ENCODE assay signal across 9 mouse cellular contexts in genomic region chr11:117790286-117790685, GRCm38 (mm10). TPM values are rescaled to one million over a fixed set of nuclear protein-coding genes. Genes with fewer than 3 reads are reported as not detected.
DNase-seq lines count a peak whose midpoint lies in the region; ATAC-seq and TF ChIP-seq lines count a peak whose summit lies in the region.
"Had no signal": no experiment of that assay in that cellular context is flagged by ENCODE, and none has a peak within 500 bp of the region (broad histone marks: within the 10 kb centered on the region; RNA-seq: fewer than 3 reads in every experiment).

No protein-coding gene starts in this region.

- H3K27ac ChIP-seq in intestine, embryonic 16.5 days (ENCODE audit: low read length): peak overlapping the region; percentile 90
- no peak overlapping the region for H3K27ac ChIP-seq in limb, embryonic 15.5 days
- no peak overlapping the region for H3K27ac ChIP-seq in midbrain, embryonic 15.5 days
- H3K27ac ChIP-seq in testis, adult 2 months (ENCODE audit: control insufficient read depth, insufficient read depth, low read depth, low read length): no peak overlapping the region

- no peaks in the 10 kb centered on the region for H3K36me3 ChIP-seq in intestine, embryonic 16.5 days (ENCODE audit: control insufficient read depth, insufficient read depth, low read length)
- H3K36me3 ChIP-seq in limb, embryonic 15.5 days: no peaks in the 10 kb centered on the region
- H3K36me3 ChIP-seq in midbrain, embryonic 15.5 days (replicated peaks): no peaks in the 10 kb centered on the region
- no peaks in the 10 kb centered on the region for H3K36me3 ChIP-seq in testis, adult 2 months (ENCODE audit: control insufficient read depth, insufficient read depth, low read length)

- H3K4me1 ChIP-seq in intestine, embryonic 16.5 days (ENCODE audit: control insufficient read depth, insufficient read depth, low read length): peaks cover 12% of the 10 kb centered on the region
- H3K4me1 ChIP-seq in limb, embryonic 15.5 days: peaks cover 24% of the 10 kb centered on the region
- no peaks in the 10 kb centered on the region for H3K4me1 ChIP-seq in midbrain, embryonic 15.5 days
- H3K4me1 ChIP-seq in testis, adult 2 months (ENCODE audit: control insufficient read depth, insufficient read depth, low read length): peaks cover 7% of the 10 kb centered on the region

- peak; percentile 92; the same call in 1 of the 2 replicates for TF ChIP-seq CTCF in testis, adult 2 months (IDR thresholded peaks at IDR 0.05; ENCODE audit: control insufficient read depth, insufficient read depth, insufficient replicate concordance, low read depth, low read length)

- peak; percentile 71 for ATAC-seq in intestine, embryonic 16.5 days
- ATAC-seq in limb, embryonic 15.5 days (ENCODE audit: insufficient number of reproducible peaks, low FRiP score, low TSS enrichment, low read depth): peak; percentile 21; the same call in 1 of the 2 replicates
- no peak for ATAC-seq in midbrain, embryonic 15.5 days (replicated peaks)

- peak overlapping the region; percentile 44 for H3K4me3 ChIP-seq in intestine, embryonic 16.5 days (ENCODE audit: low read length)
- H3K4me3 ChIP-seq in limb, embryonic 15.5 days: peak overlapping the region; percentile 19
- no peak overlapping the region for H3K4me3 ChIP-seq in midbrain, embryonic 15.5 days
- peak overlapping the region; percentile 55 for H3K4me3 ChIP-seq in testis, adult 2 months (ENCODE audit: control insufficient read depth, low read depth, low read length)

- TF ChIP-seq POLR2A in testis, adult 2 months (IDR thresholded peaks at IDR 0.05; ENCODE audit: control insufficient read depth, low read depth, low read length): no peak

- WGBS in intestine, embryonic 16.5 days: 7% methylated on average over 14 of the region's 14 CpGs
- WGBS in limb, embryonic 15.5 days: 4% methylated on average over 14 of the region's 14 CpGs
- WGBS in midbrain, embryonic 15.5 days: 4% methylated on average over 14 of the region's 14 CpGs

- intact Hi-C loops in heart, postnatal 25 days (cut with DNase I): loop anchor here (1.0 kb wide), 1 partner anchor 34 kb away; no protein-coding TSS in a partner anchor

- peak overlapping the region; percentile 68 for H3K4me2 ChIP-seq in intestine, embryonic 16.5 days (ENCODE audit: low read depth, low read length)
- H3K4me2 ChIP-seq in limb, embryonic 15.5 days: peak overlapping the region; percentile 44
- 0 out of 2 replicates have a peak overlapping the region, but pooled peaks have one; percentile 1 for H3K4me2 ChIP-seq in midbrain, embryonic 15.5 days

- H3K9me3 ChIP-seq in intestine, embryonic 16.5 days (ENCODE audit: control insufficient read depth, low read length): no peaks in the 10 kb centered on the region
- no peaks in the 10 kb centered on the region for H3K9me3 ChIP-seq in limb, embryonic 15.5 days
- H3K9me3 ChIP-seq in midbrain, embryonic 15.5 days: no peaks in the 10 kb centered on the region

- peak; percentile 96 for DNase-seq in heart, adult 11 months
- DNase-seq in heart, postnatal 25 days (ENCODE audit: low spot score): no peak
- DNase-seq in cerebellum, postnatal 25 days: peak; percentile 59 to 74
- peak; percentile 68 to 73 for DNase-seq in gastrocnemius, postnatal 4 days (ENCODE audit: low spot score in 2 of 2)

- H3K9ac ChIP-seq in intestine, embryonic 16.5 days (ENCODE audit: low read depth, low read length): peak overlapping the region; percentile 65
- H3K9ac ChIP-seq in limb, embryonic 15.5 days: no peak overlapping the region
- no peak overlapping the region for H3K9ac ChIP-seq in midbrain, embryonic 15.5 days

- no peaks in the 10 kb centered on the region for H3K27me3 ChIP-seq in intestine, embryonic 16.5 days (replicated peaks; ENCODE audit: control insufficient read depth, insufficient read depth, low read length)
- H3K27me3 ChIP-seq in limb, embryonic 15.5 days: 0 out of 2 replicates have a peak, but pooled peaks cover 3% of the 10 kb centered on the region
- H3K27me3 ChIP-seq in midbrain, embryonic 15.5 days (replicated peaks): peaks cover 19% of the 10 kb centered on the region
- no peaks in the 10 kb centered on the region for H3K27me3 ChIP-seq in testis, adult 2 months (ENCODE audit: control insufficient read depth, insufficient read depth, low read length)

RNA-seq across cellular contexts. Expression of gene 6030468B19Rik, which starts 7.2 kb away (rescaled TPM):
- not detected for total RNA-seq in heart, postnatal 25 days (2021)
- not detected for total RNA-seq in gastrocnemius, postnatal 4 days (2021)
- polyA plus RNA-seq in intestine, embryonic 16.5 days (2015; fragmentation: Nextera tagmentation; extraction: Ambion mirVana): 0.81 and 1.6 TPM in 2 replicates
- polyA plus RNA-seq in limb, embryonic 15.5 days (2015; fragmentation: Nextera tagmentation; extraction: Ambion mirVana): 0.55 TPM in 1 of 2 replicates, not detected in the other
- not detected in 2 replicates for polyA plus RNA-seq in midbrain, embryonic 15.5 days (2015; fragmentation: Nextera tagmentation; extraction: Ambion mirVana)
- not detected in 2 replicates for polyA plus RNA-seq in testis, adult 2 months (2012; rRNA removed)
- polyA plus RNA-seq: neural tube, embryonic 14.5 days had no signal

RNA-seq across cellular contexts. Expression of gene Tmc6, which starts 8.3 kb away (rescaled TPM):
- total RNA-seq in heart, postnatal 25 days (2021): 10 to 100 TPM; 14.4 to 18.8 TPM
- total RNA-seq in gastrocnemius, postnatal 4 days (2021): 10 to 100 TPM; 17.9 to 25.2 TPM
- 37.5 and 39.8 TPM in 2 replicates for polyA plus RNA-seq in intestine, embryonic 16.5 days (2015; fragmentation: Nextera tagmentation; extraction: Ambion mirVana)
- polyA plus RNA-seq in limb, embryonic 15.5 days (2015; fragmentation: Nextera tagmentation; extraction: Ambion mirVana): 24.5 and 25.9 TPM in 2 replicates
- polyA plus RNA-seq in midbrain, embryonic 15.5 days (2015; fragmentation: Nextera tagmentation; extraction: Ambion mirVana): 4.2 and 5.7 TPM in 2 replicates
- polyA plus RNA-seq in testis, adult 2 months (2012; rRNA removed): 9.7 and 10.1 TPM in 2 replicates

RNA-seq across cellular contexts. Expression of gene Tmc8, which starts 8.4 kb away (rescaled TPM):
- 1 to 10 TPM; 2.9 to 3.4 TPM for total RNA-seq in heart, postnatal 25 days (2021)
- 1 to 10 TPM; 1.8 to 2.0 TPM for total RNA-seq in gastrocnemius, postnatal 4 days (2021)
- polyA plus RNA-seq in intestine, embryonic 16.5 days (2015; fragmentation: Nextera tagmentation; extraction: Ambion mirVana): 14.5 and 17.4 TPM in 2 replicates
- polyA plus RNA-seq in limb, embryonic 15.5 days (2015; fragmentation: Nextera tagmentation; extraction: Ambion mirVana): 1.2 and 2.0 TPM in 2 replicates
- 1.00 and 1.5 TPM in 2 replicates for polyA plus RNA-seq in midbrain, embryonic 15.5 days (2015; fragmentation: Nextera tagmentation; extraction: Ambion mirVana)
- polyA plus RNA-seq in testis, adult 2 months (2012; rRNA removed): 1.2 TPM in 2 replicates

RNA-seq across cellular contexts. Expression of gene Gm20708, which starts 19.2 kb away (rescaled TPM):
- 1 to 10 TPM in 1 of 2 experiments, under 1 TPM in 1; 0.36 to 1.2 TPM for total RNA-seq in heart, postnatal 25 days (2021)
- total RNA-seq in gastrocnemius, postnatal 4 days (2021): 1 to 10 TPM; 3.3 to 3.6 TPM
- 0.20 and 0.29 TPM in 2 replicates for polyA plus RNA-seq in intestine, embryonic 16.5 days (2015; fragmentation: Nextera tagmentation; extraction: Ambion mirVana)
- 0.50 and 0.71 TPM in 2 replicates for polyA plus RNA-seq in limb, embryonic 15.5 days (2015; fragmentation: Nextera tagmentation; extraction: Ambion mirVana)
- polyA plus RNA-seq in midbrain, embryonic 15.5 days (2015; fragmentation: Nextera tagmentation; extraction: Ambion mirVana): 0.98 and 1.4 TPM in 2 replicates
- 1.0 TPM in 1 of 2 replicates, not detected in the other for polyA plus RNA-seq in testis, adult 2 months (2012; rRNA removed)

RNA-seq across cellular contexts. Expression of gene Syngr2, which starts 19.2 kb away (rescaled TPM):
- total RNA-seq in heart, postnatal 25 days (2021): 100 to 1,000 TPM; 109 to 113 TPM
- 10 to 100 TPM; 87.9 to 88.6 TPM for total RNA-seq in gastrocnemius, postnatal 4 days (2021)
- 170 and 173 TPM in 2 replicates for polyA plus RNA-seq in intestine, embryonic 16.5 days (2015; fragmentation: Nextera tagmentation; extraction: Ambion mirVana)
- polyA plus RNA-seq in limb, embryonic 15.5 days (2015; fragmentation: Nextera tagmentation; extraction: Ambion mirVana): 74.0 and 85.6 TPM in 2 replicates
- polyA plus RNA-seq in midbrain, embryonic 15.5 days (2015; fragmentation: Nextera tagmentation; extraction: Ambion mirVana): 15.8 and 18.4 TPM in 2 replicates
- 21.3 and 32.5 TPM in 2 replicates for polyA plus RNA-seq in testis, adult 2 months (2012; rRNA removed)

Comparison
In these comparisons a context has a peak if more than half of its experiments do, and no peak if none do; other contexts are left out.
1. H3K4me2 ChIP-seq: peak in every context shown above with its lines; median percentile 68 in intestine, embryonic 16.5 days; 44 in limb, embryonic 15.5 days; 1 in midbrain, embryonic 15.5 days.